Mouse (Mus musculus): ENCODE measurements around the gene Htra2. TPM values are rescaled to one million over a fixed set of nuclear protein-coding genes. Genes with fewer than 3 reads are reported as not detected.

Htra2 gene
- polyA plus RNA-seq, 1 experiment, result 63.4 TPM

DNA sequence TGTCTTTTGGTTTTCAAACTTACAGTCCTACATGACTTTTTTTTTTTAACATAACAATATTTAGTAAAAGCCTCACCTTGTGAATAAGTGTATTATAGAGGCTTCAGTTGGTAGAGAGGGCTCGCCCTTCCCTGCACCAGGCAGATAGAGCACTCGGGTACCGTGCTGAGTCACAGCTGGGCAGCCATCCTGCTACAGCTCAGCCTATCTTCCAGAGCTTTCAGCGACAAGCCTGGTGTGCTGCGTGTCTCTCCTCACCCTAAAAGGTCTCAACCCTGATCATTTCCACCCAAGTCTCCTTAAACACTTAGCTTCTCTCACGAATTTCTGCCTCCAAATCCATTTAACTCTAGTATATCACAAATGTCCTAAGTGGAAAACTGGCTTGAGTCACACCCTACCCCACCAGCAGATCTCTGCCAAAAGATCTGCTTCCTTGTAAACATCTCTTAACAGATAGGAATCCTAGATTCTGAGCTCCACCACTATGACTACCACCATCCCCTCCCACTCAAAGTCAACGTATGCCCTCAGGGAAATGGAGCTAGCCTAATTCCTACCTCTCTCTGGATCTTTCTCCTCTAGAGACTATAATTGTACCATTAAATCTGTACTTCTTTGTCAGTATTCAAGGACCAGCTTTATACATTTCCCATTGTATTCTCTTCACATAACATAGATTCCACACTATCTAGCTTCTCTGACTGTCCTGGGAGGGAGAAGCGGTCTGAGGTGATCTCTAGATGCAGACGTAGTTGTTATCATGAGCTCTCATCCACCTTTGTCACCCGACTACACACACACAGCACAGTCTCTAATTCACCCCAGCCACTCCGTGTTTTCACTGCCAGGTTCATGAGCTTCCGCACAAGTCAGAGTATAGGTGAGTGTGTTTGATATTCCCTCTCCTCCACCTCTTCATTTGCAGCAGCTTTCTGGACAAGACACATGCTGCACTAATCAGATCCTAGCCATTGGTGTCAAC lies 40.3 kb downstream of the Htra2 start:
- DNase-seq (ENCODE audit: low read depth), result no peak
- no peak for TF ChIP-seq POLR2A (IDR thresholded peaks at IDR 0.05; ENCODE audit: borderline replicate concordance, extremely low read depth, insufficient read depth, insufficient read length, poor library complexity, severe bottlenecking)
- no peak for TF ChIP-seq CTCF (IDR thresholded peaks at IDR 0.05; ENCODE audit: borderline replicate concordance, extremely low read depth, insufficient read depth, insufficient read length)

DNA sequence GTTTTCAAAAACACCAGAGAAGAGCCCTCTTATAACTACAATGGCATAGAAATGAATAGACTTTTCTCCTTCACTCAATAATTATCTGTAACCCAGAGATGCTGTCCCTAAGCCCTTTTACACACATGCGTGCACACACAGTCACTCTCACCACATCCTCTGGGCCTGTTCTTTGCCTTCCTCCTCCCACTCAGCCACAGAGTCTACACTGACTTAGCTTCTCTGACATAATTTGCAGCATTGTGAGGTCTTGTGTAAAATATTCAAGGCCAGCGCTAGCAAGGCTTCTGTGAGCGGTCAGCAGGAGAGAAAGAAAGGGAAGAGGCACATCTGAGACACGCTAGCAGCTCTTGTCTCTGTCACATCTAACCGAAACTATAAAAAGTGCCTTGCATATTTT lies 41.6 kb downstream of the Htra2 start:
- no peak for TF ChIP-seq POLR2A (IDR thresholded peaks at IDR 0.05; ENCODE audit: borderline replicate concordance, extremely low read depth, insufficient read depth, insufficient read length, poor library complexity, severe bottlenecking)
- no peak for TF ChIP-seq CTCF (IDR thresholded peaks at IDR 0.05; ENCODE audit: borderline replicate concordance, extremely low read depth, insufficient read depth, insufficient read length)
- no peak for DNase-seq (ENCODE audit: low read depth)

DNA sequence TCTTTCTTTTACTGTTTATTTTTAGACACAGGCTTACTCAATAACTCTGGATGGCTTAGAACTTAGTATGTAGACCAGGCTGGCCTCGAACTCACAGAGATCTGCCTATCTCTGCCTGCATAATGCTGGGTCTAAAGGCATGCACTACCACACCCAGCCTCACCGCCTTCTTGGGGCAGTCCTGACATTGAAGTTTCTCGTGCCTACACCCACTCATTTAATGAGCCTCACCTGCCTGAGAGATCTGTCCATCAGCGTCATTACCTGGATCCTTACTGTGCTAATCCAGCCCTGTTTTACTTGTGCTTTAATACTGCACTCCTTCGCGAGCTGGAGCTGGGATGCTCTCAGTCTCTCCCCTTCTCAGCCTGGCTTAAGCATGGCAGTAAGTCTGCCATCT lies 43.3 kb downstream of the Htra2 start:
- DNase-seq (ENCODE audit: low read depth), result no peak
- TF ChIP-seq CTCF (IDR thresholded peaks at IDR 0.05; ENCODE audit: borderline replicate concordance, extremely low read depth, insufficient read depth, insufficient read length) (no peak), POLR2A (IDR thresholded peaks at IDR 0.05; ENCODE audit: borderline replicate concordance, extremely low read depth, insufficient read depth, insufficient read length, poor library complexity, severe bottlenecking) (no peak)

DNA sequence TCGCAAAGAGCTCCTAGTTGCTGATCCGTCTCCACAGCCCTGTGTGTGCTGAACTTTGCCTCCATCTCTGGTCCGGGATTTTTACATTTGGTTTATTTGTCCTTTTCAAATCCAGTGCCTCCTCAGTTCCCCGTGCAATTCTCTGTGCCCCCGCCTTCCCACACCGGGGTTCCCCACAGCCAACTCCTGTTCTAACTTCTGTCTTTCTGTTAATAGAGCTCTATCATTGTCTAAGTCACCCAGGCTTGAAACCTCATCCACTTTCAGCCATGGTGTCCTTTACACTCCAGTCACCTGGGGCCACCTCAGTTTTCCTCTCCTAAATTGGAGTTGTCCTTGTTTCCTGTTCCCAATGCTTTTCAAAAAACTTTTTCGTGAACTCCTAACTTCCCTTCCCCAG lies 43.8 kb downstream of the Htra2 start:
- DNase-seq (ENCODE audit: low read depth), result no peak
- no peak for TF ChIP-seq POLR2A (IDR thresholded peaks at IDR 0.05; ENCODE audit: borderline replicate concordance, extremely low read depth, insufficient read depth, insufficient read length, poor library complexity, severe bottlenecking)
- TF ChIP-seq CTCF (IDR thresholded peaks at IDR 0.05; ENCODE audit: borderline replicate concordance, extremely low read depth, insufficient read depth, insufficient read length), result no peak

DNA sequence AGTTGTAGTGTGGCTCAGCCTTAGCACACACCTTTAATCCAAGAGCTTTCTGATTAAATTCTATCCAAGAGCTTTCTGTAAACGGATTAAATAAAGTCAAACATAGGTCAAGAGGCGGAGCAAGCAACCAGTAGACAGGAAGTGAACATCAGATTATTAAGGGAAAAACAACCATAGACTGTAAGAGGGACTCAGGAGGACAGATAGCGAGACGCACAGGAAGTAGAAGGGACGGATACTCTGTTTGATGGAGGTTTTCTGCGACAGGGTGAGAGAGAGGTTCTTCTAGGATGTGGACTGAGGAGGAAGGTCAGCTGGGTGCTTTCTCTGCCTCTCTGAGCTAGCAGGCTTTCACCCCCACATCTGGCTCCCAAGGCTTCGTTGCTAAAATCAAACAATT lies 45.1 kb downstream of the Htra2 start:
- TF ChIP-seq CTCF (IDR thresholded peaks at IDR 0.05; ENCODE audit: borderline replicate concordance, extremely low read depth, insufficient read depth, insufficient read length) (no peak), POLR2A (IDR thresholded peaks at IDR 0.05; ENCODE audit: borderline replicate concordance, extremely low read depth, insufficient read depth, insufficient read length, poor library complexity, severe bottlenecking) (no peak)
- DNase-seq (ENCODE audit: low read depth), result no peak

DNA sequence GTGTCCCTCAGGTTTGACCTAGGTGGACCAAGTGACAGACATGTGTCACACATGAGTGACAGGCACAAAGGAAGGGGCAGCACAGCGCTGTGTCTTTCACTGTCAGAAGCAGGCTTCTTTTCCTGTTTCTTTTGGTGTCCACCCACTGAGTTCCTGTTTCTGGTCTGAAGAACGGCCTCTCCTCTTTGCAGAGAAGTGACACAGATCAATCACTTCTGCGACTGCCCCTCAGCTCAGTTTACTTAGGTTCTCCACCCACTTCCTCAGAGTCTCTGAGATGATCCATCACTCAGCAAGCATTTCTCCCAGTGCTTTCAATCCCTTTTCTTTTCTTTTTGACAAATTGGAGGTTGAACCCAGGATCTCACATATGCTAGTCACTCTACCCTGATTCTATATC lies 46.4 kb downstream of the Htra2 start:
- DNase-seq (ENCODE audit: low read depth), result no peak
- TF ChIP-seq POLR2A (IDR thresholded peaks at IDR 0.05; ENCODE audit: borderline replicate concordance, extremely low read depth, insufficient read depth, insufficient read length, poor library complexity, severe bottlenecking), result no peak
- no peak for TF ChIP-seq CTCF (IDR thresholded peaks at IDR 0.05; ENCODE audit: borderline replicate concordance, extremely low read depth, insufficient read depth, insufficient read length)

DNA sequence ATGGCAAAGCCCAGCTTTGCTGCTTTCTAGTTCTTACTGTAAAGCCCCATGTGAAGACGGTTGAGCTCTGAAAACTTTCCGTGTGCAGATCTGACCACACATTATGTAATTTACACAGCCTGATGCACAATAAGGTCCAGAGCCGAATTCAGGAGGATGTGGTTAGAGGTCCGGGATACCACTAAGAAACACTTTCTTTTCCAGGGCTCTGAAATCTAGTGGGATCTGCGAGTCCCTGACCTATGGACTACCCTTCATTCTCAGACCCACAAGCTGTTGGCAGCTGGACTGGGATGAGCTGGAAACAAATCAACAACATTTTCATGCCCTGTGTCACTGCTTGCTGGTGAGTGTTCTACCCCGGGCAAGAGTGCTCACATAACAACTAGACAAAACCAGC lies 49.0 kb downstream of the Htra2 start:
- TF ChIP-seq POLR2A (IDR thresholded peaks at IDR 0.05; ENCODE audit: borderline replicate concordance, extremely low read depth, insufficient read depth, insufficient read length, poor library complexity, severe bottlenecking), result no peak
- TF ChIP-seq CTCF (IDR thresholded peaks at IDR 0.05; ENCODE audit: borderline replicate concordance, extremely low read depth, insufficient read depth, insufficient read length), result no peak

DNA sequence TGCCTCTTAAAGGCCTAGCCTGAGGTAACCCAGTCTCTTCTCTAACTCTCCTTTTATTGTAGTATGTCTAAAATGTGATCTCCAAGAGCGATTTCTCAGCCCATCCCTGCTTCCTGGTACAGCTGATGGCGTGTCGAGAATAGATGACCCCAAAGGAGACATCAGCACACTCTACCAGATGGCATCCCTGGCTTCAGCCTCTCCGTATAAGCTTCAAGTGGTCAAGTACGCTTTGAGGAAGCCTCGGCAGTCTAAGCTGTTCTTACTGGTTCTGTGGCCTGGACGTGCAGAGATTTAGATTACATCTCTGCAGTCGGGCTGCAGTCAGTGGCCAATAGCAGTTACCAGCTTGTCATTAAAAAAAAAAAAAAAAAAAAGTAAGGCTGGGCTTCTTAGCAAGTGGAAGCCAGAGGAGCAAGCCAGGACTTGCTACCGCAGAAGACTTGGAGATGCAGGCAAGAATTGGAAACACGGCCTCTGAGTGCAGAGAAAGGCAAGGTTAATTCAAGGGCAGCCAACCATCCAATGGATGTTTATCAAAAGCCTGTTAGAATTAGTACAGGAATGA lies 49.5 kb downstream of the Htra2 start:
- no peak for DNase-seq (ENCODE audit: low read depth)
- TF ChIP-seq CTCF (IDR thresholded peaks at IDR 0.05; ENCODE audit: borderline replicate concordance, extremely low read depth, insufficient read depth, insufficient read length) (no peak), POLR2A (IDR thresholded peaks at IDR 0.05; ENCODE audit: borderline replicate concordance, extremely low read depth, insufficient read depth, insufficient read length, poor library complexity, severe bottlenecking) (no peak)

More for the DNA sequence above, 49.0 kb downstream of the Htra2 start:
- no peak for DNase-seq (ENCODE audit: low read depth)

DNA sequence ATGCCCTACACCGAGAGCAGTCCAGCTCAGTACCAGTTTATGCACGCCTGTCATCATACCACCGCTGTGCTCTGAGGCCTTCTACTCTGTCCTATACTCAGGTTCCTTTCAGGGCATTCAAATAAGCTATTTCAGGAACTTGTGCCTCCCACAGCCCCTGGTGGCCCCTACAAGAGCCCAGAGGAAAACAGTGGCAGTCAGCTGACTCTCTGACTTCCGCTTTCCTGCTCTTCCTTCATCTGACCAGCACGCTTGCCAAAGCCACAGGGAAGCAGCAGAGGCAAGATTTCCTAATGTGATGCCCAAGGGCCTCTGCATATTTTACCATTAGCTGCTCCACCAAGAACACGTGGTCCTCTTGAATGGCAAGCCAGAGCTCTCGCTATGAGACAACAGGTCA lies 50.2 kb downstream of the Htra2 start:
- TF ChIP-seq CTCF (IDR thresholded peaks at IDR 0.05; ENCODE audit: borderline replicate concordance, extremely low read depth, insufficient read depth, insufficient read length) (no peak), POLR2A (IDR thresholded peaks at IDR 0.05; ENCODE audit: borderline replicate concordance, extremely low read depth, insufficient read depth, insufficient read length, poor library complexity, severe bottlenecking) (no peak)
- DNase-seq (ENCODE audit: low read depth), result peak; percentile 7

DNA sequence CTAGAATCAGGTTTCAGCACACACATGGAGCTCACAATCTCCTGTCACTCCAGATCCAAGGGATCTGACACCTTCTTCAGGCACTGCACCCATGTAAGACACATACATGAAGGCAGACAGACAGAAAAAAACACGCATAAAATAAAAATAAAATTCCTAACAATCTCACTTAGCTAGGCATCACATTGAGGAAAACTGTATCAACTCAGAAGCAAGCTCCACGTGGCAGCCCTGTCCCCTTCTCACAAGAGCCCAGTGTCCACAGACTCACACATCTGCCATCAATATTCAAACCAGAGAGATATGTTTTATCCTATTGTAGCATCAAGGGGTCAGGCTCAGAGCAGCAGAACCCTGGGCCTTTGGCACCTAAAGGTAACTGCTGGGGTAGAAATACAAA lies 50.8 kb downstream of the Htra2 start:
- no peak for DNase-seq (ENCODE audit: low read depth)
- no peak for TF ChIP-seq POLR2A (IDR thresholded peaks at IDR 0.05; ENCODE audit: borderline replicate concordance, extremely low read depth, insufficient read depth, insufficient read length, poor library complexity, severe bottlenecking)
- TF ChIP-seq CTCF (IDR thresholded peaks at IDR 0.05; ENCODE audit: borderline replicate concordance, extremely low read depth, insufficient read depth, insufficient read length), result no peak

DNA sequence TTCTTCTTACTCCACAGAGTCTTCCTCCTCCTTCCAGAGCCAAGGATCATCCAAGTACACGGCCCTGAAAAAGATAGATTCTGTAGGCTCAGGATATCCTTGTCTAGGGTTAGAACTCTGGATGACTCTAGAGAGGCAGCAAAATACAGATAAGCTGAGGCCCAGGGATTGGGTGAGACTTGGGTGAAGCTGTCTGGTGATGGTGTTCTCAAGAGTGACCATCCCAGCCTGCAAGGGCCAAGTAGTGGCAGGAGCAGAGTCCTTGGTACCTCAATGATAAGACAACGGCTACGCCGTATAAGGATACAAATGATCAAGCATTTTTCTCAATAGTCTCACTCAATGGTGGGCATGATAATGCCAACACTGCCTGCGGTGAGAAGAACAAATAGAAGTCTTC lies 51.2 kb downstream of the Htra2 start:
- TF ChIP-seq POLR2A (IDR thresholded peaks at IDR 0.05; ENCODE audit: borderline replicate concordance, extremely low read depth, insufficient read depth, insufficient read length, poor library complexity, severe bottlenecking), result no peak
- no peak for TF ChIP-seq CTCF (IDR thresholded peaks at IDR 0.05; ENCODE audit: borderline replicate concordance, extremely low read depth, insufficient read depth, insufficient read length)
- DNase-seq (ENCODE audit: low read depth), result no peak
